Mouse (Mus musculus): Measurements from ENCODE around the gene Cpt1b. TPM values are rescaled to one million over a fixed set of nuclear protein-coding genes. Genes with fewer than 3 reads are reported as not detected.
"Not testable (repeated sequence)": the region's sequence is repeated elsewhere in the genome, so short reads cannot be mapped to it uniquely, and the experiment has no call there.

The Cpt1b gene
- total and polyA plus RNA-seq, 2 experiments = 1.3 to 1.5 TPM

DNA sequence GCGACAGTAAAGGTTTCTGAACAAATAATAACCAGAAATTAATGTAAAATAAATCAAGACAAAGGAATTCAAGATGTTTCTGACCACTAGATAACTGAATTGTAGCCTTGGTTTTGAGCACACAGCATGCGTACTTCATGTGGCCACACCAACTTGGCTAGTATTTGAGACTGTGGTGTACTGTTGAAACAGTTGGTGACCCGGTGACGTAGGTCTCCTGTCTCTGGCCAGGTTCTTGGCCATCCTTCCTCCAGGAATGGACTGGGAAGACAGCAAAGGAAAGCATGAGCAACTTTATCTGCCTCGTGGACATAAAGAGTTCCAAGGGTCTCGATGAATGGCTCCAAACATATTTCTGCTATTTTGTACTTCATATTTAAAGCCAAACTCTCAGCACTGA is 6.1 kb upstream of the Cpt1b start:
- Histone ChIP-seq H3K9ac (ENCODE audit: low read depth, low read length) (no peak overlapping the region), H3K27ac (replicated peaks; ENCODE audit: insufficient read depth, low read depth, low read length) (peak overlapping the region; percentile 95), H3K4me1 (ENCODE audit: control insufficient read depth, insufficient read depth, low read length) (peaks cover 12% of the 10 kb centered on the region), H3K4me3 (ENCODE audit: insufficient read depth, low read depth, low read length) (no peak overlapping the region), H3K27me3 (ENCODE audit: control insufficient read depth, insufficient read depth, low read length) (no peaks in the 10 kb centered on the region), H3K36me3 (ENCODE audit: control insufficient read depth, insufficient read depth, low read length) (peaks cover 8% of the 10 kb centered on the region; the same call in 1 of the 2 replicates), H3K79me2 (ENCODE audit: control insufficient read depth, insufficient read depth, low read length) (no peaks in the 10 kb centered on the region)
- TF ChIP-seq POLR2A (IDR thresholded peaks at IDR 0.05; ENCODE audit: extremely low read depth, insufficient read depth, low read length) (no peak), CTCF (IDR thresholded peaks at IDR 0.05; ENCODE audit: low read depth, low read length) (no peak)
- DNase-seq (ENCODE audit: extremely low read depth, low read depth, low spot score) = peak; percentile 94
- WGBS = 25% methylated on average over 6 of the region's 6 CpGs

GRCm38 (mm10) chr15:89431271-89431670 is 5.6 kb upstream of the Cpt1b start:
- Histone ChIP-seq H3K27ac (replicated peaks; ENCODE audit: insufficient read depth, low read depth, low read length) (peak overlapping the region; percentile 95), H3K9ac (ENCODE audit: low read depth, low read length) (peak overlapping the region; percentile 44; the same call in 1 of the 2 replicates)

DNA sequence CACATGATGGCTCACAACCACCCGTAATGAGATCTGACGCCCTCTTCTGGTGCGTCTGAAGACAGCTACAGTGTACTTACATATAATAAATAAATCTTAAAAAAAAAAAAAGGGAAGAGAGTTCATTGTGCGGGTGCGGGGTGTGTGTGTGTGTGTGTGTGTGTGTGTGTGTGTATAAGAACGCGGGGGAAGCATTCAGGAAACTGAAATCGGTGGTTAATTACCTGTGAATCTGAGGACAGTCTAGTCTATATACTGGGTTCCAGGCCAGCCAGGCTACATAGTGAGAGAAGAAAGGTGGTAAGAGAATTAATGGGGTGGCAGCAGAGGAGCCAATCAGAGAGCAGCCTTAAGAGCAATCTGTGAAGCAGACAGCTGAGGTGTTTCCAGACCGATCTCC is 5.1 kb upstream of the Cpt1b start:
- DNase-seq (ENCODE audit: extremely low read depth, low read depth, low spot score); H3K79me2 ChIP-seq (ENCODE audit: control insufficient read depth, insufficient read depth, low read length); H3K27me3 ChIP-seq (ENCODE audit: control insufficient read depth, insufficient read depth, low read length); H3K4me3 ChIP-seq (ENCODE audit: insufficient read depth, low read depth, low read length): not testable (repeated sequence)
- Histone ChIP-seq H3K9ac (ENCODE audit: low read depth, low read length) (peak overlapping the region; percentile 10; the same call in 1 of the 2 replicates), H3K36me3 (ENCODE audit: control insufficient read depth, insufficient read depth, low read length) (peaks cover 17% of the 10 kb centered on the region), H3K4me1 (ENCODE audit: control insufficient read depth, insufficient read depth, low read length) (peaks cover 15% of the 10 kb centered on the region), H3K27ac (replicated peaks; ENCODE audit: insufficient read depth, low read depth, low read length) (peak overlapping the region; percentile 82)
- 55% methylated on average over 9 of the region's 9 CpGs for WGBS

More at GRCm38 (mm10) chr15:89431271-89431670, 5.6 kb upstream of the Cpt1b start:
- H3K79me2 ChIP-seq (ENCODE audit: control insufficient read depth, insufficient read depth, low read length) = no peaks in the 10 kb centered on the region
- peaks cover 13% of the 10 kb centered on the region for H3K4me1 ChIP-seq (ENCODE audit: control insufficient read depth, insufficient read depth, low read length)
- peaks cover 13% of the 10 kb centered on the region for H3K36me3 ChIP-seq (ENCODE audit: control insufficient read depth, insufficient read depth, low read length)
- TF ChIP-seq CTCF (IDR thresholded peaks at IDR 0.05; ENCODE audit: low read depth, low read length) (no peak), POLR2A (IDR thresholded peaks at IDR 0.05; ENCODE audit: extremely low read depth, insufficient read depth, low read length) (no peak)
- 21% methylated on average over 3 of the region's 3 CpGs for WGBS
- H3K27me3 ChIP-seq (ENCODE audit: control insufficient read depth, insufficient read depth, low read length) = no peaks in the 10 kb centered on the region
- DNase-seq (ENCODE audit: extremely low read depth, low read depth, low spot score) = peak; percentile 94
- no peak overlapping the region for H3K4me3 ChIP-seq (ENCODE audit: insufficient read depth, low read depth, low read length)

- TF ChIP-seq POLR2A (IDR thresholded peaks at IDR 0.05; ENCODE audit: extremely low read depth, insufficient read depth, low read length) = no peak
- no peak for TF ChIP-seq CTCF (IDR thresholded peaks at IDR 0.05; ENCODE audit: low read depth, low read length)
- Histone ChIP-seq H3K27ac (replicated peaks; ENCODE audit: insufficient read depth, low read depth, low read length) (peak overlapping the region; percentile 77), H3K79me2 (ENCODE audit: control insufficient read depth, insufficient read depth, low read length) (no peaks in the 10 kb centered on the region), H3K4me1 (ENCODE audit: control insufficient read depth, insufficient read depth, low read length) (peaks cover 16% of the 10 kb centered on the region), H3K36me3 (ENCODE audit: control insufficient read depth, insufficient read depth, low read length) (peaks cover 17% of the 10 kb centered on the region), H3K27me3 (ENCODE audit: control insufficient read depth, insufficient read depth, low read length) (no peaks in the 10 kb centered on the region), H3K9ac (ENCODE audit: low read depth, low read length) (no peak overlapping the region), H3K4me3 (ENCODE audit: insufficient read depth, low read depth, low read length) (peak overlapping the region; percentile 83; the same call in 1 of the 2 replicates)
- peak; percentile 43 for DNase-seq (ENCODE audit: extremely low read depth, low read depth, low spot score)
- 36% methylated on average over 6 of the region's 6 CpGs for WGBS
Observed at GRCm38 (mm10) chr15:89430341-89430740, 4.7 kb upstream of the Cpt1b start.

GRCm38 (mm10) chr15:89429352-89430221 is 3.9 kb upstream of the Cpt1b start, which contains the start of the genes C730034F03Rik, Gm44502 and Chkb:
C730034F03Rik (plus strand) TSS chr15:89429589.
Gm44502 (minus strand) TSS chr15:89429696.
Chkb (minus strand) TSS chr15:89429908.
- TF ChIP-seq CTCF (IDR thresholded peaks at IDR 0.05; ENCODE audit: low read depth, low read length) = no peak
- no peak; the same call in none of the 2 replicates for TF ChIP-seq POLR2A (IDR thresholded peaks at IDR 0.05; ENCODE audit: extremely low read depth, insufficient read depth, low read length)

More at GRCm38 (mm10) chr15:89429352-89430221, 3.9 kb upstream of the Cpt1b start, which contains the start of the genes C730034F03Rik, Gm44502 and Chkb:
- H3K27ac ChIP-seq (replicated peaks; ENCODE audit: insufficient read depth, low read depth, low read length) = peak within 1 kb of the TSS; percentile 96
- peak; percentile 98 for DNase-seq (ENCODE audit: extremely low read depth, low read depth, low spot score)
- under 1% methylated on average over 70 of the region's 70 CpGs for WGBS
- no peaks in the 10 kb centered on the region for H3K27me3 ChIP-seq (ENCODE audit: control insufficient read depth, insufficient read depth, low read length)
- peak within 1 kb of the TSS; percentile 83 for H3K4me3 ChIP-seq (ENCODE audit: insufficient read depth, low read depth, low read length)
- peaks cover 17% of the 10 kb centered on the region for H3K36me3 ChIP-seq (ENCODE audit: control insufficient read depth, insufficient read depth, low read length)
- H3K79me2 ChIP-seq (ENCODE audit: control insufficient read depth, insufficient read depth, low read length) = no peaks in the 10 kb centered on the region
- H3K4me1 ChIP-seq (ENCODE audit: control insufficient read depth, insufficient read depth, low read length) = peaks cover 16% of the 10 kb centered on the region
- peak within 1 kb of the TSS; percentile 86 for H3K9ac ChIP-seq (ENCODE audit: low read depth, low read length)

Data from liver, adult 2 months (tissue).